Mouse (Mus musculus) erythroblast, embryonic 14.5 days (primary cell): ENCODE data around the gene Mpped1. TPM values are rescaled to one million over a fixed set of nuclear protein-coding genes. Genes with fewer than 3 reads are reported as not detected.

Experiments used
- H3K27me3 ChIP-seq: 2 replicates; pipeline ENCODE4 v1.6.1; 2012; ENCODE audit warnings: inconsistent platforms; ENCODE audit not compliant: control insufficient read depth
- H3K36me3 ChIP-seq: 2 replicates; pipeline ENCODE4 v1.6.1; 2012; ENCODE audit warnings: mild to moderate bottlenecking, inconsistent platforms; ENCODE audit not compliant: control insufficient read depth
- H3K4me1 ChIP-seq: 2 replicates; pipeline ENCODE4 v1.6.1; 2012; ENCODE audit warnings: inconsistent platforms; ENCODE audit not compliant: control insufficient read depth
- H3K4me3 ChIP-seq: replicated peaks from 2 replicates; pipeline ENCODE3; 2012; ENCODE audit warnings: moderate library complexity, mild to moderate bottlenecking, inconsistent platforms
- H3K9me3 ChIP-seq: 2 replicates; pipeline ENCODE4 v1.6.1; 2012; ENCODE audit warnings: low read length, inconsistent platforms, mixed read lengths; ENCODE audit not compliant: control insufficient read depth
- GATA1 ChIP-seq: IDR thresholded peaks from 2 replicates; pipeline ENCODE4 v1.6.1; 2012; ENCODE audit warnings: low read length, inconsistent platforms, mixed read lengths
- TAL1 ChIP-seq: IDR thresholded peaks from 3 replicates; pipeline ENCODE4 v1.6.1; 2012; ENCODE audit warnings: low read length, inconsistent platforms, mixed read lengths
- polyA plus RNA-seq: library from polyadenylated mRNA; stranded (reverse); fragments of >175 nt; gene quantifications from 2 replicates; pipeline ENCODE4 v1.2.3, GENCODE M21; 2012

Gene Mpped1
- polyA plus RNA-seq, 1 experiment, result not detected

GRCm38 (mm10) chr15:83906472-83906871 lies 127.2 kb downstream of the Mpped1 start:
- Histone ChIP-seq H3K9me3 (peaks cover 9% of the 10 kb centered on the region), H3K27me3 (no peaks in the 10 kb centered on the region), H3K36me3 (no peaks in the 10 kb centered on the region), H3K4me1 (no peaks in the 10 kb centered on the region), H3K4me3 (no peak overlapping the region)
- TF ChIP-seq TAL1 (no peak), GATA1 (no peak)

Other genes starting within 250 kb of the Mpped1 start
- 62.5 and 75.0 TPM in 2 replicates for gene Tspo, start 215.9 kb upstream of the Mpped1 start, polyA plus RNA-seq
- gene Mcat, start 215.7 kb upstream of the Mpped1 start, polyA plus RNA-seq, result 0.91 and 2.0 TPM in 2 replicates
- gene Ttll12, start 184.3 kb upstream of the Mpped1 start, polyA plus RNA-seq, result 27.8 and 30.9 TPM in 2 replicates
- 0.01 TPM in 1 of 2 replicates, not detected in the other for gene Scube1, start 54.4 kb upstream of the Mpped1 start, polyA plus RNA-seq